In the genomic region with DNA sequence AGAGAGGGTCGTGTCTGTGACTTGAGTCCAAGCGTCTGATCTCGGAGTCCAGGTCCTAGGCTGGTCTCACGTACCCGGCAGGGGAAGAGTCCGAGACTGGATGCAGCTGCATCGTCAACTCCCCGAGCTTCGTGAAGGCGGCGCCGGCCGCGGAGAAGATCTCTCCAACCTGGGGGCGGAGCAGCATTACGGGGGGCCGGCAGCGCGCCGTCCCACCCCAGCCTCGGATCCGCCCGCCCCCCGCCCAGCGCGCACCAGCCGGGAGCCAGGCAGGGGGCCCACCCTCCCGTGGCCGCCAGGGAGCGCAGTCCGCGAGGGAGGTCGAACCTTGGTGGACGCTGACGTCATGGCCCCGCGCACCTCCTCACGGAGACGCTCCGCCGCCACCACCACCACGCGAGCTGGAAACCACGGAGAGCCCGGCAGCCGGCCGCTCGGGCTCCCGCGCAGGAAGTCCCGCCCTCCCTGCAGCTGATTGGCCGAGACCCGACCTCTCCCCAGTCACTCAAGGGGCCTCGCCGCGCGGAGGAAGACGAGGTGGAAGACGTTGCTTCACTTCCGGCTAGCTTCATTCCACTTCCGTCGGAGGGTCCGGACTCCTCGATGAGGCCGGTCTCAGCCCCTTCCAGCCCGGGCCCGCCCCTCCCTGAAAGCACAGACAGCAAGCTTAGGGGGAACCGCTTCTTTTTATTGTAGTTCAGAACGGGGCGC, we compare ENCODE assay signal across 8 mouse cellular contexts. TPM values are rescaled to one million over a fixed set of nuclear protein-coding genes. Genes with fewer than 3 reads are reported as not detected.
A peak's percentile ranks its signal among the peaks of the same experiment; 100 is the strongest.
DNase-seq lines count a peak whose midpoint lies in the region; ATAC-seq lines count a peak whose summit lies in the region.

A gene (minus strand): TSS at position 458 of the 711 bp plus-strand sequence.

- peaks cover 38% of the 10 kb centered on the region for H3K4me1 ChIP-seq in hindbrain, embryonic 15.5 days (replicated peaks)

- no peaks in the 10 kb centered on the region for H3K27me3 ChIP-seq in hindbrain, embryonic 15.5 days

- peaks cover 13% of the 10 kb centered on the region for H3K36me3 ChIP-seq in hindbrain, embryonic 15.5 days
- peaks cover 12% of the 10 kb centered on the region; the same call in 1 of the 2 replicates for H3K36me3 ChIP-seq in macrophage (ENCODE audit: inconsistent target)

- peaks cover 25% of the 10 kb centered on the region for H3K79me2 ChIP-seq in macrophage (ENCODE audit: inconsistent target)

- peak within 1 kb of the TSS; percentile 96 for H3K27ac ChIP-seq in hindbrain, embryonic 15.5 days (replicated peaks)
- H3K27ac ChIP-seq in macrophage: peak within 1 kb of the TSS; percentile 90

- under 1% methylated on average over 70 of the region's 70 CpGs for WGBS in hindbrain, embryonic 15.5 days
- 1% methylated on average over 63 of the region's 70 CpGs for WGBS in macrophage (ENCODE audit: missing documents)

- H3K9ac ChIP-seq in hindbrain, embryonic 15.5 days: peak within 1 kb of the TSS; percentile 98

- peak; percentile 97 for DNase-seq in R1 (ENCODE audit: low read depth, low spot score)
- DNase-seq in cerebellum, postnatal 25 days: peak; percentile 99
- DNase-seq in frontal cortex, postnatal 36 days (ENCODE audit: low spot score in 2 of 2): peak; percentile 97
- DNase-seq in left cerebral cortex, adult 18-20 months (ENCODE audit: low spot score in 2 of 2): peak; percentile 97 to 98
- DNase-seq in right cerebral cortex, adult 18-20 months: peak; percentile 98
- peak; percentile 95 for DNase-seq in urinary bladder, postnatal 10 days (ENCODE audit: low spot score)

- no peaks in the 10 kb centered on the region for H3K9me3 ChIP-seq in hindbrain, embryonic 15.5 days

- H3K4me2 ChIP-seq in hindbrain, embryonic 15.5 days: peak within 1 kb of the TSS; percentile 95

- H3K4me3 ChIP-seq in hindbrain, embryonic 15.5 days: peak within 1 kb of the TSS; percentile 92
- H3K4me3 ChIP-seq in macrophage (ENCODE audit: inconsistent target): peak within 1 kb of the TSS; percentile 100

- peak; percentile 96 for ATAC-seq in hindbrain, embryonic 15.5 days (ENCODE audit: low FRiP score, low read depth)

RNA-seq across cellular contexts. Expression of the gene that starts here (rescaled TPM):
- polyA plus RNA-seq in hindbrain, embryonic 15.5 days (2015; fragmentation: Nextera tagmentation; extraction: Ambion mirVana): 168 and 175 TPM in 2 replicates
- total RNA-seq in left cerebral cortex, adult 18-20 months (2021): 10 to 100 TPM; 44.6 to 47.2 TPM
- 10 to 100 TPM in 15 of 26 experiments, 1 to 10 TPM in 11; 3.2 to 41.6 (median 12.0) TPM for total RNA-seq in macrophage (2018; cell fraction: chromatin; rRNA removed)
- total RNA-seq in macrophage (2018; cell fraction: cytosol; rRNA removed): 10 to 100 TPM; 27.5 to 53.2 (median 39.7) TPM
- total RNA-seq in macrophage (2018; cell fraction: nucleus; rRNA removed): 10 to 100 TPM in 21 of 26 experiments, 1 to 10 TPM in 5; 5.8 to 55.5 (median 12.9) TPM
- 55.0 to 61.6 TPM (median 59.2 TPM) in 3 replicates for polyA plus RNA-seq in macrophage (2018)

Comparison
In these comparisons a context has a peak if more than half of its experiments do, and no peak if none do; other contexts are left out.
1. Peak in every context shown above with its lines: DNase-seq, ATAC-seq, H3K4me3 ChIP-seq and H3K27ac ChIP-seq.